Mouse (Mus musculus): ENCODE measurements around the gene Rd3. TPM values are rescaled to one million over a fixed set of nuclear protein-coding genes. Genes with fewer than 3 reads are reported as not detected.

Gene Rd3
- total RNA-seq, 2 experiments from 2014 or later = 0.56 TPM

- no peak for DNase-seq
- intact Hi-C loops (cut with DNase I) = loop anchor here (5.0 kb wide), 1 partner anchor 126 kb away; no protein-coding TSS in a partner anchor
These were observed 13.8 kb upstream of the Rd3 start for GRCm38 (mm10) chr1:191963413-191963812.

DNA sequence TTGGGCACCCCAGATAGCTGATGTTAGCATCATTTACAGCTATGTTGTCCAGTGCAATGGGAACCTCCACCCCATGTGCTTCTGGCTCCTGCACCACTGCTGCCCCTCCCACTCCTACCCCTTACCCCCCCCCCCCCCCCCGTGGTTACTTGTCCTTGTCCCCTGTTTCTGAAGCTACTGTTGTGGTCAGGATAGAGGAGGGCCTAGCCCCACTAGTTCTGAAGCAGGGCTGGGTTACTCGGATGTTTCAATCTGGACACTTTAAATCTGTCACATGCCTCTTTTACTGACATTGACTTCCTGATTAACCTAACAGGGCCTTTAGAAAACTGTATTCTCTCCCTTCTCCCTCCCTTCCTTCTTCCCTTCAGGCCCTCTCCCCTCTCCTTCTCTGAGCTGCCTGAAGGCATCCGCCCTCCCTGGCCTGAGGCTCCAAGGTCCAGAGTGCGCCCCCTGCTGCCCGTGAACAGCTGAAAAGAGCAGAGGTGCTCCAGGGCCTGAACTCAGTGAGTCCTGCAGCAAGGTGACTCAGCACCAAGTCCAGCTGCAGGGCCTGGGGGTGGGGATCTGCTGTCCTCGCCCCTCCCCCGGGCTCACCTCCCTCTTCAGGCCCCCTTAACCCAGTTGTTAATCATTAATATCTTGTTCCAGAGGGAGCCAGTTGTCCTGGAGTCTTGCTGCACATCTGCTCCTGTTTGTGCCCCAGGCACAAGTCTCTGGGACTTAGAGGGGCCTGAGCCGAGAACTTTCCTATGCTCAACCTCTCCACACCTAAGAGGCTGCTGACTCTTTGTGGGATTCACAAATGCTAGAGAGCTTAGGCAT lies 13.0 kb upstream of the Rd3 start:
- peak; percentile 84 for DNase-seq
- intact Hi-C loops (cut with DNase I) = loop anchor here (2.0 to 5.0 kb wide), 2 partner anchors 127 to 129 kb away; partner anchors contain the start of gene Traf5

GRCm38 (mm10) chr1:191964773-191965481 lies 12.2 kb upstream of the Rd3 start:
- DNase-seq = peak; percentile 78
- intact Hi-C loops (cut with DNase I) = loop anchor here (2.0 to 5.0 kb wide), 2 partner anchors 128 kb away; partner anchors contain the start of gene Traf5

DNA sequence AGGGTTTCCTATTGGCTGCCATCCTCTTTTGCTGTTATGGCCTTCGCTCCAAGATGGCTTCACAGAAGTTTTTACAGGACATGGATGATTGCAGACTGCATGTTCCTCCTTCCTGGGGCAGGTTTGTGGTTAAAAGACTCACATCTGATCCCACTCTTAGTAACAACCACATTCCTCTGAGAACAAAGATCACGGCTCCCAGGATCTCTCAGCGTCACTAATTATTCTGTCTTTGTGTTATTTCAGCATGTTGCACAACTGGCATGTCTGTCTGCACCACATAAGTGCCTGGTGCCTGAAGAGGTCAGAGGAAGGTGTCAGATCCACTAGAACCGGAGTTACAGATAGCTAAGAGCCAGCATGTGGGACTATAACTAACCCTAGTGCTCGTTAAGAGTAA lies 7.2 kb upstream of the Rd3 start:
- intact Hi-C loops (cut with DNase I) = no loop called here
- DNase-seq = no peak

DNA sequence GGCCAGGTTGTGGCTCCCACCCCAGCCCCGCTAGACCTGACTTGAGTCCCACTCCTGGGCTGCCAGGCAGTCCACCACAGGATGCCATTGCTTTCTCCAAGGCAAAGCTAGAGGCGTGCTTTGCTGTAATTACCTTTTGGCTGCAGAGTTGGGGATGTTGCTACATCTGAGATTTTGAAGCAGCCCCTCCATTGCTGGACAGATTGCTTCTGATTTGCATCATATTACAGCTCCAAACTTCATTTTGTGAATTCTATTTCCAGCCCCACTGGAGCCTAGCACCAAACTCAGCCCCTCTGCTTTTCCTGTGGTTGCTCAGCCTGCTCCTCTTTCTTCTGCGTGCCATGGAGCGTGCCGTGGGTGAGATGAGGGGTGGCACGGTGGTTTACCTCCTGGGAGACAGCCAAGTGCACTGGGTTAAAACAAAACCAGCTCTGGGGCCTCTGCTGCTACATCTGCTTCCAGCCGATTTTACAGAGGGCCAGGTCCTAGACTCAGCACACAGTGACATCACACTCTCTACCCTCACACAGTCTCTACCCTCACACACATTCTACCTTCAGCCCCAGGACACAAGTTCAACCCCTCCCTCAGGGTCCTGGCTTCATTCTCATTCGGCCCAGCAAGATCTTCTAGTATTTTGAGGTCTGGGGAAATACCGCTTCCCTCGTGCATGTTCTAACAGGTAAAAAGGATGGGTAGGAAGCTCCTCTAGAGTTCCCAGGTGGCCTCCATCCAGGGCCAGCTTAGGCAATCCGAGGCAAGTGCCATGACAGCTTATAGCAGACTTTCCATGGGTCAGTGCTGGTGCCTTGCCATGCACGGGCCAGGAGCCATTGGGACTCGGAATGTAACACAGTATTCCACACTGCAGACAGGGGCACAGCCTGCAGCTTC lies 2.4 kb upstream of the Rd3 start:
- DNase-seq = no peak
- intact Hi-C loops (cut with DNase I) = loop anchor here (5.0 kb wide), 1 partner anchor 103 kb away; no protein-coding TSS in a partner anchor

DNA sequence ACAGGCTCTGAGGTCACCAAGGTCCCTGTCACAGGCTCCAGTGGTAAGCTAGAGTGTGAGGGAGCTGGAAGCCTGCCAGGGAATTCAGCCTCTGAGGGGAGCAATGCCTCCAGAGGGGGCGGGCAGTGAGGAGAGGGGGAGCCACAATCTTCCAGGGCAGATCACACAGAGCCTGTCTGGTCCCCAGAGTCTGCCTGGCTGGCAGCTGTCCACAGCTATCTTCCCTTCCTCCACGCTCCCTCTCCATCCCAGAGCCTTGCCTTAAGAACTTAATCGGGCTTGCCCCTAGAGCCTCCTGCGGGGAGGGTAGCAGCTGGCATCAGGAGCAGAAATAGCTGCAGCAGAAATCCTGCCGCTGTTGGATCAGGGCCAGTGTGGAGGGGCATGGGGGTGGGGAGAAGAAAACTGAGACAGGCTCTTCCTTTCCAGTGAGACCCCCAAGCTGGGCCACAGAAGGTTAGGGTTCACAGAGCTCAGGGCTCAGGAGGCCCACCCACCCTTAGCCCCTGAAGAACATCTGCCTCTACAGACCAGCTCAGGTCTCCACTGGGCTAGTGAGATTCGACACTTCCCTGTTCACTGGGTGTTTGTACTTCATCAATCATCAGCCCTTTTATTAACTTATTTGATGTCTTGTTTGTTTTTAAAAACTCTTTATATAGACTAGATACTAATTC lies 4.4 kb downstream of the Rd3 start:
- peak; percentile 86 for DNase-seq
- intact Hi-C loops (cut with DNase I) = no loop called here

DNA sequence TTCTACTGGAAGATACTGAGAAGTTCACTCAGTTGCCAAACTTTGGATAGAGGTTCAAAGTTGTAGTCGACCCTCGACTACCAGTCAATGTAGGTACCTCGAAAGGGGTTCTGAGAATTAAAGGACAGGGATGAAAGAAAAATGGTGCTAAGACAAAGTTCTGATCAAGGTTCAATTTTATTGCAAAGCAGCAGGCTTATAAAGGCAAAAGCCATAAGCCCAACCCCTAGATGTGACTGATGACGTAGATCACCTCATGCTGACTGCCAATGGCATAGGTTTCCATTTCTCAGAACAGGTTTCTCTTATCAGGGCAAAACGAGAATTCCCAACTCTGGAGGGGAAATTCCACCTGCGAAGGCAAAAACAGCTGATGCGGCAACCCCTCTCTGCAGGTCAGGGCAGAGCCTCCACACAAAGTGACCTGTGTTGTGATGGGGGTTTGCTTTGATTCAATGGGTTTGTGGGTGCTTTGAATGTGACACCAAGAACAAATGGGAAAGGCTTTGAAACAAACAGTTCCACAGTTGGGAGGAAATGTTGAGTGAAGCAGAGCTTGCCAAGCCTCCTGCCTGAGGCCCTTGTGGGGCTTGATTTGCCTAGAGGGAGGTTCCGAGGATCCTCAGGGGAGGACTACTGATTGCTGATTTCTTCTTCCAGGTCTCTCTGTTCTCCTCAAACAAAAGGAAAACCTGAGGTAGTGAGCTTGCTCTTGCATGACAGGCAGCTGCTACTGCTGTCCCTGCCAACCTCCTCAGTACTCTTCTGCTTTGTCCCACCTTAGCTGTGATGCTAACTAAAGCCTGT lies 9.7 kb downstream of the Rd3 start:
- no peak for DNase-seq
- intact Hi-C loops (cut with DNase I) = no loop called here

DNA sequence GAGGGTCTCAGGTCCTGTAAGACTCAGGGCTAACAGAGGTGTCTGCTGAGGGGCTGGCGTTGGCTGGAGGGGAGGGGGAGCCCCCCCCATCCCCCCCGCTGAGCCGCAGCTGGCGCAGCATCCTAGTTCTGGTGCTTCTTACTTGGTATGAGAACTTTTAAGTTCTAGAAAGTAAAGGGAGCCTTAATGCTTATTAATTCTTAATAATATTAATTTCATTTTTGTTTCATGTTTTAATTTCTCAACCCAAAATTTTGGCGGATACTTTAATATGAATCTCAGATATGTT lies 10.3 kb downstream of the Rd3 start:
- DNase-seq = no peak
- intact Hi-C loops (cut with DNase I) = no loop called here

DNA sequence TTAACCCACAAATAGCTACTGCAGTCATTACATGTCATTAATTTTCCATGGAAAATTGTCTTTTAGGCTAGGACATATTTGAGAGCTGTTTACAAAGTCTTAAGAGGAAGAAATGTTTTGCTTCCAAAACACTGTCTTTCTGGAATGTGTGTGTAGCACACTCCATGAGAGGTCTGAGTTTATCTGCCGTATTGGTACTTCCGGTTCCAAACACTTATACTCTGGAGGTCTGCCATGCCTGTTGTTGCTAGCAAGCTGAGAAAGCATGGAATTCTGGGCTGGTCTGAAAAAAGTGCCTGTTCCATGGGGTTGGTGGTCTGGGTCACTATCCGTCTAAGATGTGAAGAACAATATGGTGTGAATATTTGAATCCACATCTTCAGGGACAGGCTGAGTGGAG lies 11.5 kb downstream of the Rd3 start:
- DNase-seq = no peak
- intact Hi-C loops (cut with DNase I) = no loop called here

GRCm38 (mm10) chr1:191989060-191989459 lies 11.9 kb downstream of the Rd3 start:
- no peak for DNase-seq
- intact Hi-C loops (cut with DNase I) = no loop called here

GRCm38 (mm10) chr1:191989994-191990393 lies 12.8 kb downstream of the Rd3 start:
- intact Hi-C loops (cut with DNase I) = no loop called here

DNA sequence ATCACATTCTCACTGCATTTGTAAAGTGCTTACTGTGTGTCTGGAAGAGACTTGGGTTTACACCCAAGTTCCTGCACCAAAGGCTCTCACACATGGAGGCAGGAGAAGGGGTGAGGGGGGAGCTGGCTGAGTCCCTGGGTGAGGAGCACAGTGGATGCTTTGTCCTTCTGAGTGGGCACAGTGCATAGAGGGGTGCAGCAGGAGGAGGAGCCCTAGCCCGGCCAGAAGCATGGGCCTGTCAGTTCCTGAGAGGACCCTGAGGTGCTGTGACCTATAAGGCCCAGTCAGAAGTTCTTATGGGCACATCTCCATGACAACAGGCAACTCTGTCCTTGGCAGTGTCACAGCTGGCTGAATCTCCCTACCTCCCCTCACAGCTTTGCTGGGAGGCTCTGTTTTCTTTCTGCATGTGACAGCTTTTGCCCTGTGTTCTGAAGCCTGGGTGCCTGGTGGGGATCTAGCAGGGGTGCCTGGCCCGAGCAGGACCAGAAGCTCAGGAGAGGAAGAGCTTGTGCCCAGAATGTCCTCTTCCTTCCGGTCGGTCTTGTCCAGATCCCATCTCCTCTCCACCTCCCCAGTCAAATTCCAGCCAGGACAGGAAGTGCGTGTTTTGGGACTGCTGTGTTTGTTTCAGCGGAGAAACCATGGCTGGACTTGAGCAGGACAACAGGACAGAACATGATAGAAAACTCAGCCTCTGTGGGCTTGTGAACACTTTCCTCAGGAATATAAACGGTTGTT lies 15.0 kb downstream of the Rd3 start:
- intact Hi-C loops (cut with DNase I) = no loop called here
- no peak for DNase-seq

More at GRCm38 (mm10) chr1:191989994-191990393, 12.8 kb downstream of the Rd3 start:
- peak; percentile 98 for DNase-seq

DNA sequence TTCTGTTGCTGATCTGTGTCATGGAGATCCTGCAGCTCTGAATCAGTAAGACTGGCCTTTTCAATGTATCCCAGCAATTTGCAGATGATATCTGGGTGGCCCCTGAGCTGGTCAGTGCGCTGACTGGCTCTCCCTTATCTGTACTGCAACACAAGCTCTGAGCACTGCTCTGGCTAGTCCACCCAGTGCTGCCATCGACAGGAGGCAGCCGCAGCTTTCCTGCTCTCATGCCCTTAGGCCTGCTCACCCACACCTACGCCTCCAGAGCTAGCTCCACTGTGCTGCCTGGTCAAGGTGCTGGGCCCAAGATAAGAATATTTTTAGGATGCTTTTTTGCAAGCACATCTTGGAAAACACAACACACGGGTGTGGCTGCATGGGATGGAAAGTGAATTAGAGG lies 17.3 kb downstream of the Rd3 start:
- intact Hi-C loops (cut with DNase I) = no loop called here
- DNase-seq = no peak

GRCm38 (mm10) chr1:191995488-191995887 lies 18.3 kb downstream of the Rd3 start:
- intact Hi-C loops (cut with DNase I) = no loop called here
- DNase-seq = peak; percentile 77

- DNase-seq = no peak
- intact Hi-C loops (cut with DNase I) = no loop called here
These were observed 18.7 kb downstream of the Rd3 start for GRCm38 (mm10) chr1:191995916-191996315.

DNA sequence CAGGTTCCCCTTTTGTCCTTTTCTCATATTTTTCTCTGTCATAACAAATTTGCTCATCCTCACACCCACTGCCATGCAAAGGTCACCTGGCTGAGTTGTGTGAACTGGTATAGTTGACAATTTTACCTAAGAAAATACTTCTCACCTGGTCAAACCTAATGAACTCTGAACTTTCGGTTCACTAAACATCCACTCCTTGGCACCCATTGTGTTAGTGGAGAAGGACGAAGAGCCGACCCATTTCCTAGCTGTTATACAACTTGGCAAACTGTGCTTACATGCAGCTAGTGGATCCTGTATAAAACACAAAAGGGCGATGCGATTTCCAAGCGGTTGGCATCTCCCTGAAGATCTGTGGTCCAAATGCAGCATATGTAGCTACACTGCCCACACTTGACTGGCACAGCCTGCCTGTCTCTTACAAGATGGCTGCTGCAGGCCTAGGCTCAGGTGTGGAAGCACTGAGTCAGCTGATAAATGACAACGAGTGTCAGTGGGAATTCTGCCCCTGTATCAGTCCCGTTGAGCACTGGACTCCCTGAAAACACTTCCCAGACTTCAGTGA lies 19.5 kb downstream of the Rd3 start:
- intact Hi-C loops (cut with DNase I) = no loop called here
- no peak for DNase-seq

GRCm38 (mm10) chr1:191999022-191999421 lies 21.9 kb downstream of the Rd3 start:
- intact Hi-C loops (cut with DNase I) = no loop called here
- no peak for DNase-seq
